20 mouse cellular contexts compared by ENCODE assay signal in the genomic region with DNA sequence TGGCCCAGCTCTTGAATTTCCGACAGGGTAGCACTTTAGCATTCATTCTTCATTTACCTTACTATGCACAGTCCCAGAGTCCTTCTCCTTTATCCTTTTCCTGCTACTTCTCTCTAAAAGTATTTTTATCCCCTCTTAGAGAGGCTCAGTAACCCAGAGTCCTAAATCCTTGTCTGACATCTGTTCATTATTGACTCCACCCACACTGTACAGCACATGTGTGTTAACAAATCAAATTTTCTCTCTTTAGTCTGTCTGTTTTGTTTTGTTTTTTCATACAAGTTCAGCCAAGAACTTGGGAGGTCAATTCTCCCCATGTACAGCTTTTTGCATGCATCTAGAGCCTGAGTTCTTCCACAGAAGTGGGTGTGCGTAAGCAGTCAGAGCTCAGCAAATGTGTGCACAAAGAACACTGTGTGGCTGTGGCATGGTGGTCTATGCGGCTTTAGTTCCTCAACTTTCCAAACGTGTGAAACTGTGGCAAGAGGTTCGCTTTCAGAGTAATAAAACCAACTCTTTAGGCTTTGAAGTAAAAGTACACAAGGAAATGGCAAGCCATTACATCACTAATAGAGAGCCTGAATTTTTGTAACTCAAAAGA. TPM values are rescaled to one million over a fixed set of nuclear protein-coding genes. Genes with fewer than 3 reads are reported as not detected.
DNase-seq lines count a peak whose midpoint lies in the region; ATAC-seq lines count a peak whose summit lies in the region.
"Had no signal": no experiment of that assay in that cellular context is flagged by ENCODE, and none has a peak within 500 bp of the region (broad histone marks: within the 10 kb centered on the region; RNA-seq: fewer than 3 reads in every experiment).

No protein-coding gene starts in this region.

- H3K4me2 ChIP-seq in kidney, embryonic 15.5 days = no peak overlapping the region
- H3K4me2 ChIP-seq in lung, embryonic 15.5 days = no peak overlapping the region
- H3K4me2 ChIP-seq in embryonic facial prominence, embryonic 15.5 days (replicated peaks) = no peak overlapping the region
- no peak overlapping the region for H3K4me2 ChIP-seq in limb, embryonic 15.5 days
- H3K4me2 ChIP-seq: hindbrain, embryonic 14.5 days; midbrain, embryonic 11.5 days had no signal

- WGBS in kidney, embryonic 15.5 days = 44% methylated on average over 5 of the region's 5 CpGs
- WGBS in lung, embryonic 15.5 days = 72% methylated on average over 5 of the region's 5 CpGs
- WGBS in embryonic facial prominence, embryonic 15.5 days = 57% methylated on average over 5 of the region's 5 CpGs
- WGBS in limb, embryonic 15.5 days = 47% methylated on average over 5 of the region's 5 CpGs

- H3K4me1 ChIP-seq in kidney, embryonic 15.5 days = peaks cover 10% of the 10 kb centered on the region; the same call in 1 of the 2 replicates
- H3K4me1 ChIP-seq in lung, embryonic 15.5 days = no peaks in the 10 kb centered on the region
- peaks cover 16% of the 10 kb centered on the region; the same call in 1 of the 2 replicates for H3K4me1 ChIP-seq in embryonic facial prominence, embryonic 15.5 days
- H3K4me1 ChIP-seq in limb, embryonic 15.5 days = peaks cover 19% of the 10 kb centered on the region
- H3K4me1 ChIP-seq: heart, embryonic 10.5 days had no signal

- H3K9ac ChIP-seq in kidney, embryonic 15.5 days = no peak overlapping the region
- no peak overlapping the region for H3K9ac ChIP-seq in lung, embryonic 15.5 days
- H3K9ac ChIP-seq in embryonic facial prominence, embryonic 15.5 days = no peak overlapping the region
- no peak overlapping the region for H3K9ac ChIP-seq in limb, embryonic 15.5 days
- H3K9ac ChIP-seq: hindbrain, embryonic 14.5 days had no signal

- H3K27ac ChIP-seq in kidney, embryonic 15.5 days = no peak overlapping the region
- no peak overlapping the region for H3K27ac ChIP-seq in lung, embryonic 15.5 days
- peak overlapping the region; percentile 34; the same call in 1 of the 2 replicates for H3K27ac ChIP-seq in embryonic facial prominence, embryonic 15.5 days (replicated peaks)
- H3K27ac ChIP-seq in limb, embryonic 15.5 days = peak overlapping the region; percentile 18; the same call in 1 of the 2 replicates
- H3K27ac ChIP-seq: gastrocnemius, adult 2 months; heart, embryonic 10.5 days; hindbrain, embryonic 14.5 days; layer of hippocampus, adult 2 months; macrophage had no signal

- peak; percentile 54 for ATAC-seq in kidney, embryonic 15.5 days (replicated peaks; ENCODE audit: low FRiP score)
- peak; percentile 23; the same call in 1 of the 2 replicates for ATAC-seq in lung, embryonic 15.5 days (ENCODE audit: borderline replicate concordance, extremely low read depth, low FRiP score, low TSS enrichment)
- ATAC-seq in embryonic facial prominence, embryonic 15.5 days (ENCODE audit: insufficient number of reproducible peaks, low FRiP score, low TSS enrichment, low read depth) = no peak
- peak; percentile 69 for ATAC-seq in limb, embryonic 15.5 days (ENCODE audit: insufficient number of reproducible peaks, low FRiP score, low TSS enrichment, low read depth)
- ATAC-seq: inflammation-experienced regulatory T-cells, adult 6 months had no signal

- no peaks in the 10 kb centered on the region for H3K9me3 ChIP-seq in kidney, embryonic 15.5 days (replicated peaks)
- H3K9me3 ChIP-seq in lung, embryonic 15.5 days = no peaks in the 10 kb centered on the region
- no peaks in the 10 kb centered on the region for H3K9me3 ChIP-seq in embryonic facial prominence, embryonic 15.5 days (replicated peaks)
- no peaks in the 10 kb centered on the region for H3K9me3 ChIP-seq in limb, embryonic 15.5 days
- H3K9me3 ChIP-seq: heart, embryonic 10.5 days had no signal

- H3K36me3 ChIP-seq in kidney, embryonic 15.5 days = peaks cover 36% of the 10 kb centered on the region
- no peaks in the 10 kb centered on the region for H3K36me3 ChIP-seq in lung, embryonic 15.5 days
- peaks cover 3% of the 10 kb centered on the region; the same call in 1 of the 2 replicates for H3K36me3 ChIP-seq in embryonic facial prominence, embryonic 15.5 days
- 0 out of 2 replicates have a peak, but pooled peaks cover 9% of the 10 kb centered on the region for H3K36me3 ChIP-seq in limb, embryonic 15.5 days

- H3K27me3 ChIP-seq in kidney, embryonic 15.5 days = no peaks in the 10 kb centered on the region
- H3K27me3 ChIP-seq in lung, embryonic 15.5 days = no peaks in the 10 kb centered on the region
- H3K27me3 ChIP-seq in embryonic facial prominence, embryonic 15.5 days = no peaks in the 10 kb centered on the region
- no peaks in the 10 kb centered on the region for H3K27me3 ChIP-seq in limb, embryonic 15.5 days

- DNase-seq in kidney, adult 8-10 months = no peak
- no peak for DNase-seq in lung, postnatal 36 days
- no peak for DNase-seq in ovary, postnatal 10 days (ENCODE audit: low spot score)
- DNase-seq: cerebellum, adult 11 months; cerebellum, adult 9-11 months; gastrocnemius, adult 2 months; heart, postnatal 4 days; kidney, adult 9 months; lung, adult 2 months; right cerebral cortex, postnatal 14 days had no signal

- no peak overlapping the region for H3K4me3 ChIP-seq in kidney, embryonic 15.5 days (replicated peaks)
- H3K4me3 ChIP-seq in lung, embryonic 15.5 days = no peak overlapping the region
- H3K4me3 ChIP-seq in embryonic facial prominence, embryonic 15.5 days (replicated peaks) = no peak overlapping the region
- no peak overlapping the region for H3K4me3 ChIP-seq in limb, embryonic 15.5 days
- H3K4me3 ChIP-seq: gastrocnemius, adult 2 months; heart, embryonic 10.5 days; layer of hippocampus, adult 2 months had no signal

RNA-seq across cellular contexts. Expression of a gene that starts 42.7 kb away (rescaled TPM):
- polyA plus RNA-seq in kidney, embryonic 15.5 days (2015; fragmentation: Nextera tagmentation; extraction: Ambion mirVana) = 39.3 and 40.1 TPM in 2 replicates
- polyA plus RNA-seq in lung, embryonic 15.5 days (2015; fragmentation: Nextera tagmentation; extraction: Ambion mirVana) = 25.2 and 25.4 TPM in 2 replicates
- 31.3 and 33.6 TPM in 2 replicates for polyA plus RNA-seq in embryonic facial prominence, embryonic 15.5 days (2015; fragmentation: Nextera tagmentation; extraction: Ambion mirVana)
- 21.5 and 34.5 TPM in 2 replicates for polyA plus RNA-seq in limb, embryonic 15.5 days (2015; fragmentation: Nextera tagmentation; extraction: Ambion mirVana)
- polyA plus RNA-seq: inflammation-experienced regulatory T-cells, adult 6 months had no signal

Comparison
In these comparisons a context has a peak if more than half of its experiments do, and no peak if none do; other contexts are left out.
1. H3K27ac ChIP-seq: peak in embryonic facial prominence, embryonic 15.5 days (single experiment) and limb, embryonic 15.5 days (single experiment); none in kidney, embryonic 15.5 days (single experiment) and lung, embryonic 15.5 days (single experiment).